Mouse (Mus musculus) CD4-positive, CD25-positive, alpha-beta regulatory T cell, adult 4 months (primary cell): ENCODE measurements at regions not wholly inside any gene's neighbourhood (a gene's known extent, or its start where the extent isn't known, plus 50 kb on each side); places are given as distances from the start of the nearest gene placed in this dataset.
A peak's percentile ranks its signal among the peaks of the same experiment; 100 is the strongest.

Experiments
- ATAC-seq: one replicate; pipeline ENCODE4 v1.8.0; 2017

DNA sequence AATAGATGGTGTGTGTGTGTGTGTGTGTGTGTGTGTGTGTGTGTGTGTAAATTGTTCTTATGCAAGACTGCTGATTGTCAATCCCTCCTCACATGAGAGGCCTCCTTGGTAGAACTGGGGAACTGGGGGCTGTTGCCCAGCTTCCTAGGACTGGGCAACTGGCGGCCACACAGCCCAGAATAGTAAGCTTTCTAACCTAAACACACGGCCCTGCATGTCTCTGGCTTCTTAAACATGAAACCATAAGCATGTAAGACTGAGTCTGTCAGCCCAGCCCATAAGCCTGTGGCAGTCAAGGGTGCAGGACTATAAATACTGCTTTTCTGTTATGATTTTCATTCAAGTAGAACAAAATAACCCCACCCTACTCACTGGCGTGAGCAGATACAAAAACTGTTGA is 60.7 kb downstream of the Ifng start:
- ATAC-seq, result no peak

DNA sequence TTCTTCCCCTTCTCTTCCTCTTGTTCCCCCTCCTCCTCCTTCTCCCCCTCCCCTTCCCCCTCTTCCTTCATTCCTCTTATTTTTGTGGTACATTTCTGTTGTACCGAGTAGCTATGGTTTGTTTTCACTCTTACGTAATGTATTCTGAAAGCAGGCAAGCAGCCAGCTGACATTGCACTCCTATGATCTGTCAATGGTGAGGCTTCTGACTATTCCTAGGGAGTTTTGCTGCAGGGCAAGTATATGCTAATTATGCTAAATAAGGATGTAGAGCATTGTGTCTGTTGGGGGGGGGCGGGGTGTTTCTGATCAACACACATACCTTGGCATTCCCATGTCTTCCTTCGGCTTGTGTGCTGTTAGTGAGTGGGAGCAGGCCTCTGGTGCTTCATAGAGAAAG is 64.0 kb downstream of the Ifng start:
- ATAC-seq, result no peak

DNA sequence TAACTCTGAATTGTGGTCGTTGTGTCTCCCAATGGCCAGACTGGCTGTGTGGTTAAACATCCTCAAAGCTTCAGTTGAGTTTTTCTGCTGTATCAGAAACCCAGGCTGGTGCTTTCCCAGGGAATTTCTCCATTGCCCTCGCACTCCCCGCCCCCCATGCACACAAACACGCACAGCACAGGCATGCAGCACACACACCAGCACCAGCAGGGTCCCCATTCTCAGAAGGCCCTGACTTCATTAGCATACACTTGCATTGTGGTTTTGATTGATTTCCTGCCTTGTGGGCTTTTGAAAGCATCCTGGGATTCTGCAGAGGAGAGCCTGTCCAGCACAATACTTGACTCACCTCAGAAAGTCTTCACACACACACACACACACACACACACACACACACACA is 65.3 kb downstream of the Ifng start:
- peak; percentile 73 for ATAC-seq

DNA sequence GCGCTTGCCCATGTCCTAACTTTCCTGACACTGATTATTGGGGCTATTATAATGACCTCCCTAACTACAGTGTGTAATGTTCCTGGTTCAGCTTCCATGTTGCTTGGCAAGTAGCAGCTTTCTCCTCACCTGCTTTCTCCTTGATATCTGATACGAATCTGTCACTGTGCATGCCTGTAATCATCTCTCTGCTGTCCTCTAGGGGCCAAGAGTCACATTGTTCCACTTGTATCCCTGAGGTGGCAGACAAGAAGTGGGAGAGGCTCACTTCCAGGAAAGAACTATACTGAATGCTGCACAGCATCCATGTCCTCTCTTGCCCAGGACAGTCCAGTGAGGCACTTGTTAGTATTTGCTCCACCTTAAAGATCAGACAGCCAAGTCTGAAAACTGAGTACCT is 66.8 kb downstream of the Ifng start:
- ATAC-seq, result peak; percentile 86

DNA sequence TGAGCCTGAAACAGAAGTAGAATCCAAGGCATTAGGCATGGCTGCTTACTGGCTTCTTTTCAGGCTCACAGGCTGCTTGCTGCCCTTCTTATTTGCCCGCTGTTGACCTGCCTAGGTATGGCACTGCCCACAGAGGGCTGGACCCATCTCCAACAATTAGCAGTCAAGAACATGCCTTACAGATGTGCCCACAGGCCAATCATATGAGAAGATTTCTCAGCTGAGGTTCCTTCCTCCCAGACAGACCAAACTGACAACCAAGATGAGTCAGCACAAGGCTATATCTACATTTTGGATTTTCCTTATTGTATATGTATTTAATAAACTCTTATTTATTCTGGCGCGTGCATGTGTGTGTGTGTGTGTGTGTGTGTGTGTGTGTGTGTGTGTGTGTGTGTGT is 76.0 kb downstream of the Ifng start:
- ATAC-seq, result no peak

DNA sequence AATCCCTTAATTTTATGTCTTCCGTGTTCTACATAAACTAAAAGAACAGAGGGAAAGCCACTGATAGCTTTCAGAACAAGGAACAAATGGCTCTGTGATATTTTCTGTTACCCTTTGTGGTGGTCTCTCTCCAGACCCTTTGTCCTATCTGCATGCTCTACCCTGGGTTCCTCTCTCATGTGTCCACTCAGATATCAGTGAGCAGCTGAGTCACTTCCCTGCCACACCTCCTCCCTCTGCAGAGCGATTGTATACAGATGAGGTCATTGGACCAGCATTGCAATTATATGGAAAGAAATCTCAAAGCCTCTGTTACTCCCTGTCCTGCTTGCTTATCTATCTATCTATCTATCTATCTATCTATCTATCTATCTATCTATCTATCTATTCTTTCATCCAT is 77.1 kb downstream of the Ifng start:
- no peak for ATAC-seq

DNA sequence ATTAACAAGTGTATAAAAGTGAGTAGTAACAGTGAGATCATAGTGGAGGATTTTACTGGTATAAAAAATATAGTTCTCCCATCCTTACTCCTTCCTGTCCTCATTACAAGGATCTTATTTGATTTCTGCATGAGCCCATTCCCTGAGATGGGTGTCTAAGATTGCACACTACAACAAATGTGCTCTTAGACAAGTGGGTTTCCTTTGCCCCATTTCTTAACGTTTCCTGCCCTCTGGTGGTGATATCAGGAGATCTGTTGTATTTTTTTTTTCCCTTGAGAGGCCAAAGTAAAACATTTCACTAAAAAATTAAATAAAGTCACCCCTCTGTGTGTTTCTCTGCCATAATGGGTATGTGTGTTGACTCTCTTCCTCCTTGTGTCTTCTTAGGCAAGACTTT is 105.1 kb downstream of the Ifng start:
- ATAC-seq, result peak; percentile 54

DNA sequence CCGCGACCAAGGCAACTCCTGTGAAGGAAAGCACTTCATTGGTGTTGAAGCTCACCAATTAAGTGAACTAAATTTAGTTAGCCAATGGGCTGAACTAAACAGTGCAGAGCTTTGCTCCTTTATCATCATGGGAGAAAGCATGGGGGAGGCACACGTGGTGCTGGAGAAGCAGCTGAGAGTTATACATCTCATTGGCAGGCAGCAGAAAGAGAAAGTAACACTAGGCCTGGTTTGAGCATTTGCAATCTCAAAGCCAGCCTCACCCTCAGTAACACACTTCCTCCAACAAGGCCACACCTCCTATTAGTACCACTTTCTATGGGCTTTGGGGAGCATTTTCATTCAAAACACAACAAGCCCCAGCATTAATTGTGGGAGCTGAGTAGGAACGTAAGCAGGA is 109.4 kb downstream of the Ifng start:
- ATAC-seq, result peak; percentile 77

DNA sequence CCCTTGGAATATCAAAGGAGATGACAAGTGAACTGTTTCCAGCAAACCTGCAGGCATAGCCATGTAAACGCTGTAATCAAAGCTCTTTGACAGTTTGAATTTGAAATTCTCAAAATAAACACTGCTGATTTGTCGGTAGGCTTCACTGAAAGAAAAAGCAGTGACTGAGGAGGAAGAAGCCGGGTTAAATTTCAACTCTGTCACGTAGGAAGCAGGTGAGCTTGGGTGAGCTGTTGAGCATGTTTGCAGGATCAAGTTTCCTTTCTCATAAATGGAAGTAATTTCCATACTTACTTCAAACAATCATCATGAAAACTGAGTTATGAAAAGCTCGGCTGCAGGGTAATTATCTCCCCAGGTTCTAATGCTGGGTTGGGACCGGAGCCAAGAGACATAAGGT is 118.0 kb downstream of the Ifng start:
- ATAC-seq, result no peak

DNA sequence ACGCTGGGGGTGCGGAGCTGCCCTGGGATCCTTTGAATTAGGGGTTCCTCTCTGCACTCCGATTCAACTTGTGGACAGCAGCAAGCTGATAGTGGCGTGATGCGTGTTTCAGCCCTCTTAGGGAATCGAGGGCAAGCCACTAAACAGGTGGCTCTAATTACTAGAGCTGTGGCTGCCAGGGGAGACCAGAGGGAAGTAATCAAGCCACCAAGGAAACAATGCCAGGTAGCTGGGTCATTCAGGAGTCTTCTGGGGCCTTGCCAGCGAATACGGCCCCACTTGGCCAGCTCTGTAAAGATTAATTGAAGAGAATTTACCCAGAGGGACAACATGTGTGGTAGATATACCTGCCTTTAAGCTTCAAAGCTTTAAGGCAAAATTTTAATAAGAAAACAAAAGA is 123.2 kb downstream of the Ifng start:
- no peak for ATAC-seq

DNA sequence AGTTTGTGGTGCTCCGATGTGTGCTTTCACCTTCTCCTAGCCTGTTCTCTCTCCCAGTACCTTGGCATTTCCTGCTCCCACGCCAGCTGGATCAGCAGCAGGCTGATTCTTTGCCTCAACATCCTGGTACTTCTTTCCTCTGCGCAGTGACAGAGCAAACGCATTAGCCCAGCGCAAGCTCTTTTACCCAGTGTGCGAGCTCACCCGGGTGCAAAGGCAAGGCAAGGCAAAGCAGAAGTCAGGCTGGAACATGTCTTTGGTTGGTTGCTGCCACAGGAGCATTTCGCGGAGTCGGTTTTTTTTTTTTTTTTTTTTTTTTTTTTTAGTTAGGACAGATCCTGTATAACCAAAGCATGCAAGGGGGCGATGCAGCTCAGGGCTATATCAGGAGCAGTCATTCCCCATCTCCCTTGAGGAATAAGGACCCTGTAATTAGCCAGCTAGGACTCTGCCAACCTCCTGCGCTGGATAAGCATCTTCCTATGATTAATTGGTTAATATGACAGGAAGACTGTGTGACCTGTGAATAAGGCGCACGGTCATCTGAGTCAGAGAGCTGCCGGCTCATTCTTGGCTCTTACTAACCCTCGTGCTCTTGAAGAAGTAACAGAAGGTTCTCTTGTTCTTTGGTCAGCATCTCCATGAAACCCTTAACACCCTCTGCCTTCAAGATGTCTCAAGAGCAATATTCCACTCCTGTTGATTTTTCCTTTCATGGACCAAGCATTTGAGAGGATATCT is 123.9 kb downstream of the Ifng start:
- ATAC-seq, result no peak

DNA sequence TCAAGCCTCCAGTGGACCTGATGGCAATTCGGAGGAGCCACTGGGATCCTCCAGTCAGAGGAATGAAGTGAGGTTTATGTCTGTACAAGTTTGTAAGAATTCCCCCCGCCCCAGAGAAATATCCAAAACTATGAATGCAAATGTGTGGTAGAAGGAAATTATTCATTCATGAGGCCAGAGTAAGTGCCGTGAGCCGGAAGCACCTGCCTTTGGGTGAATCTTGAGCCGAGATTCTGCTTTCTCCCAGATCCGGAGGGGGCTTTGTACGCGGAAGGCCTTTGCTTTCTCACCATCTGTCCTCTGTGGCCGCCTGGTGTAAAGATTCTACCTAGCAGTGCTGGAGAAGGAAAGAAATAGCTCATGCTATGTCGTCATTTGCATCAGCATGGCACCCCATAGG is 127.8 kb downstream of the Ifng start:
- no peak for ATAC-seq

DNA sequence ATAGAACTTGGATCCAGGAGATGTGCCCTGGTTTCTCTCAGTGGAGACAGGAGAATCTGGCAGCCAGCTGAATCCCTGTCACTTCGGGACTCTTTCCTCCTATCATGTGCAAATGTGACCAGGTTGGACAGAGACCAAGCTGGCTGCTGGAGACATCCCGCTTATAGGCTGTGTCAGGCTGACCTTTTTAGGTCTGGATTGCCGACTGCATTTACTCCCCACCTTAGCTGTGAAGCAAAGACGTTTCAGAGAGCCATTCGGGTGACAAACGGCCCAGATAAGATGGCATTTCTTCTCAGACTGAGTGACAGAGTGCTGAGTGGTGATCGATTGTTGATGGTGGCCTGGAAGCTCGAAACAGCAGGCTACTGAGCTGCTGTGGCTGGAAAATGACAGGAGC is 128.6 kb downstream of the Ifng start:
- no peak for ATAC-seq

DNA sequence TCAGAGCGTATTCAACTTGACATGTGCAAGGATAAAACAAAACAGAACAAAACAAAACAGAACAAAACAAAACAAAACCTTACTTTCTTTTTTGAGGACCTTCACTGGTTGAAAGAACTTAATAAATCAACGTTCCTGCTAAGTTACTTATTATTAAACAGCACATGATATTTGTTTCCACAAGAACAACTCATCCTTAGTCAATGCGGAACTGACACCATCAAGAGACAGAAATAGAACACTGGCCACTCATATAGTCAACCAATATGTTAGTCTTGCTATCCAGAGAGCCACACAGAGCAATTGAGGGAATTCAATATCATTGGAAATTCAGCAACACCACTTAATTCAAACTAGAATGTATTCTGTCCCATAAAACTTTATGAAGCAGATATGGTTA is 132.4 kb downstream of the Ifng start:
- ATAC-seq, result no peak

DNA sequence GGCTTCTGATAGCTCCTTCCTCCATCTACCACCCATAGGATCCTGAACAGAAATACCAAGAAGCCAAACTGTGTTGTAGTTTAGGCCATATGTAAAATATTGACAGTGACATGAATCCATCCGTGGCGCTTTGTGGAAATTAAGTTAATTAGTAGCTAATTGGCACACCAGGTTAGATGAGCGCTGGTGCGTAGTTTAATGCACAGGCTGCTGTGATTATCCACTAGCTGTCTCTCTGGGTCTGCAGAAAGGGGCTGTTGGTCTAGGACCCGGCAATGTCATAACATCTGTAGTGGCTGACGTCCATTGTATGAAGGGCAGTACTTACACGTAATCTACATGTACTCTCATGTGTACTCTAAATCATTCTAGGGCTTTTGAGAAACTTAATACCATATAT is 134.7 kb downstream of the Ifng start:
- no peak for ATAC-seq

DNA sequence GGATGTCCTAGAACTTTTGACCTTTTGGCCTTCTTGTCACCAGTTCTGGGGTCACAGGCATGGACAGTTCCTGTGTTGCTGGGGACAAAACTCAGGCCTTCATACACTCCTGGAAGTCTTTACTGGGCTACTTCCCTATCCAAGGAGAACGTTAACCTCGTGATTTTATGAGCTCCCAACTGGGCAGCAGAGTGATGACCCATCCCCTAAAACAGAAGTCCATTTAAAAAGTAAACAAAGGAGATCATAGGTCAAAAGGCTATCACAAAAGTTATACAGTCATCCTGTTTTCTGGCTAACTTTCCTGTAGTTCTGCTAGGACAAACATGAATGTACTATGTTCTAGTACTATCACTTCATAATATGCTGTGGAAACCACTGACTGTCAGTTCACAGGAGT is 140.5 kb downstream of the Ifng start:
- no peak for ATAC-seq

DNA sequence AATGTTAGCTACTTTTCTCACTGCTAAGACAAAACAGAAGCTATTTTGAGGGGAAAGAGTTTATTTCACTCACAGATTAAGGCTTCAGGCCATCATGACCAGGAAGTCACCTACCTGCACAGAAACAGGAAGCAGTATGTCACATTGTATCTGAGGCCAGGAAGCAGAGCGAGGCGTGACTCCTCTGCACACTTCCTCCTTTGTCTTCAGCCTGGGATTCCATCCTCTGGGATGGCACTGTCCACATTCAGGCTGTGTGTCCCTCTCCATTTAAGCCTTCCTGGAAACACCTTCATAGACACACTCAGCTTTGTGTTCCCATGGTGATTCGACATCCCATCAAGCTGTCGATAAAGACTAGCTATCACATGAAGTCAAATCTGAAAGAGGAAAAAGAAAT is 145.0 kb downstream of the Ifng start:
- ATAC-seq, result no peak

DNA sequence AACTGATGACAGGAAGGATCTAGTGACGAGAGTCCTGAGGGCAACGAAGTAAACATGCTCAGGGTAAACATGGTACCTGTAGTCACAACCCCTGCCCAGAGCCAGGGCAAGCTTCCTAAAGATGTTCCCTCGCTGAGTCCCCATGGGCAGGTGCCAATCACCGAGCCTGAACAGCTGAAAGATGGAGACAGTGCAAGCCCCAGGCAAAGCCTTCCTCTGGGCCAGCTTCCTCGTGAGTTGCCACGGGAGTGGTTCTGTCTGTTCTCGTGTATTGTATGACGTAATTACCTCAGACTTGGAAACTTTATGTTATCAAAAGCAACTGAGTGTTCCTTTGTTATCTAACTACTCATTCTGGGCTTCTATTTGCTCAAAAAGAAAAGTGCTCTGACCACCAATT is 147.4 kb downstream of the Ifng start:
- ATAC-seq, result no peak

DNA sequence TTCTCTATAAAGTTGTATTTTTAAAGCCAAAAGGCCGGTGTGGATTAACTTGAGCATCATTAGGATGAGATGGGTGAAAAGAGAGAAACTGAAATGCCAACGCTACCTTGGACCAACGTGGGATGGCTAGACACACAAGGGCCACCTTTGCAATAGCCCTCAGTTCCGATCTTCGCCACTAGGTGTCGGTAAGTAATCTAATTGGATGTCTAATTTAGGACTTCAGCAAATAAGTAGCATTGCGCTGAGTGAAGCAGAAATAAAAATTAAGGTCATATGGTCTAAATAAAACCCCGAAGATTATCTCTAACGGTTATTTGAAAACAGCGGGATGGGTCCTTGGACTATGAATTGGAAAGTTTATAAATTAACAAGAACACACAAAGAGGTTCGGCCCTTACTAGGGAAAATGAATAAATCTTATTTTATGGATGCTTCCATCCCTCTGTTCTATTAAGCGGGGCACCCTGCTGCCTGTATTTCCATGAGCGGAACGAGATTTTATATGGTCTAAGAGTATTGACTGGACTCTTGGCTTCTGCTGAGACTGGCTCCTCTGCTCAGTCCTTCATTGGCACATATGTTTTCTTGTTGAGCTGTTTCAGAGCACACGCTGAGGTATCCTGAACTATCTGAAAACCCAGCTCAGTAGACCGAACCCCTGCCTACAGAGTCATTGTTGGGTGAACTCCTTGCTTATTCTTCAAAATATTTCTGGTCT is 152.0 kb downstream of the Ifng start:
- peak; percentile 91 for ATAC-seq

DNA sequence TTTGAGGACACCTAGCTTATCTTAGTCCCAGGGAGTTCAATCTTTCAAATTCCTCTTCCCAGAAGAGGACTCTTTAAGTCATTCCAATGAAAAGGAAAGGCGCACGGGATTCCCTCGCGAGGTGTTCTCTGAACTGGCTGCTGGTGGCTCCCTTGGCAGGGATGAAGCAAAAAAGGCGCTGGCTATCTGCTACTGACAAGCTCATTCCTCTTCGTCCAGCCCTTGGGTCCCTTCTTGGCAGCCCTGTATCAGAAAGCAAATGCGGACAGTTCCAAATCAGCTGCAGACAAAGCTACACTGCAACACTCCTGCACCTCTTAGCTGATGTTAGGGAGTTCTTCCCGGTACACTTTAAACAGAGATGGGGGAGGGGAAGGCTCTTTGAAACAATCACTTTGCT is 155.4 kb downstream of the Ifng start:
- ATAC-seq, result no peak

DNA sequence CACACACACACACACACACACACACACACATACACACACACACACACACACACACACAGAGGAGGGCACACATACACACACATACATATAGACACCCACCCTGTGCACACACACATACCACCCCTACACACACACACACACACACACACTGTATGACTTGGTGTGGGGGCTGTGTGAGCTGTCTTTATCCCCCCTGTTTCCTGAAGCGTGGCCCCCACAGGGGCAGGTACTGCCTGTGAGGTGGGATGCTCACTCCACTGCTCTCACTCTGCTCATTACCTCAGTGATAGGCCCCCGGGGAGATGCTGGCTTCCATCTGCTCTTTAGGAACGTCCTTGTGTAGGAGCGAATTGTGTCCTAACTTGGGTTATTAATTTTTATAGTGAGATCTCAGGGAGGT is 157.7 kb downstream of the Ifng start:
- no peak for ATAC-seq

DNA sequence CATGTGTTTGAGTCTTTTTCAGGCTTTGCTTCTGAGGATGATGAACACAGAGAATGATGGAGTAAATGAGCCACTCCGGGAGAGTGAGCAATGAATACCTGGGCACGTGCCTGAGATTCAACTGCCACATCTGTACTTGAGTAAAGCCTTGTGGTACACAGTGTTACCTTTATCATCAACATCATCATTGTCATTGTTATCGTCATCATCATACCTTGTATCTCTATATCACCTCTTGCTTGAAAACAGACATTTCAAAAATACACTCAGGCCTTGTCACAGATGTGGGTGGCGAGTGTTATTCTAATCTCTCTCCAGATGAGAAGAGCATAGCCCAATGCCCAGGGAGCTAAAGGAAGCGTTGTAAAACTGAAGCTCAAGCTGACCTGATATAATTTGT is 158.4 kb downstream of the Ifng start:
- ATAC-seq, result peak; percentile 85

DNA sequence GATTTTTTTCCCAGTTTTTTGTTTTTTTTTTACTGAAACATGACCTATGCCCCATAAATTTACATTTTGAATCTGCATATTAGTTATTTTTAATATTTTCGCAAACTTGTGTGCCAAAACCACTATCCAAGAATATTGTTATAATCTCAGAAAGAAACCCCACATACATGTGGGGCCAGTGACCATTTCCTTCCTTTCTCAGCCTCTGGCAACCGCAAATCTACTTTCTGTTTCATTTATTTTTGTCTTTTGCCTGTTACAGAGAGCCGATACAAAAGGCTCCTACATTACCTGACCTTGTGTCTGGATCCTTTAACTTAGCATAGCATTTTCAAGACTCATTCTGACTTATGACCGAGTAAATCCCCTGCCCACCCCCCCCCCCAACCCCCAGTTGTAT is 158.8 kb downstream of the Ifng start:
- ATAC-seq, result peak; percentile 80

DNA sequence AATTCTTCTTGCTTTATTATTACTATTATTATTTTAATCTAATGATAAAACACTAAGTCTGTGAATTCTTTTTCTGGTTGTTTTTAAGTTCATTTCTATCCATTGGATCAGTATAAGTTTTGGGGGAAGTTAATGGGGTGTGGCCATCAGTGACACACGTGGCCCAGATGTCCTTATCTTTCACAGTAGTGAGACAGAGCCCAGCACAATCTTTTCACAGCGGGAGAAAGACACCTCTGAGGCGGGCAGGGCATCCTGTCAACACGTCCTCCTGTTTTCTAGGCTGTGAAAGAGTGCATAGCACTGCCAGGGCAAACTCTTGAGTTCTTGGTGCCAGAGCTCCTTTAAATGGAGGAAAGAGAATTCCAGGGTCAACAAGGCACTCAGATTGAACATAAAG is 162.1 kb downstream of the Ifng start:
- no peak for ATAC-seq
